Mouse (Mus musculus) midbrain, embryonic 16.5 days (tissue): ENCODE measurements around the gene Rdm1. TPM values are rescaled to one million over a fixed set of nuclear protein-coding genes. Genes with fewer than 3 reads are reported as not detected.
"Not testable (repeated sequence)": the region's sequence is repeated elsewhere in the genome, so short reads cannot be mapped to it uniquely, and the experiment has no call there.

ENCODE experiments used
- ATAC-seq: fragments of 200-750 bp; cut with Nextera tagmentation; 2 replicates; pipeline ENCODE4 v1.8.0; 2017; ENCODE audit warnings: moderate TSS enrichment
- H3K27ac ChIP-seq: fragments of 300-500 bp; sonication (generic); 2 replicates; pipeline ENCODE4 v1.5.1; 2014; ENCODE audit warnings: mild to moderate bottlenecking, low read length, mixed read lengths
- H3K27me3 ChIP-seq: fragments of 300-500 bp; sonication (generic); 2 replicates; pipeline ENCODE4 v1.6.1; 2014; ENCODE audit warnings: low read depth, low read length, mixed read lengths; ENCODE audit not compliant: control insufficient read depth, insufficient read depth
- H3K36me3 ChIP-seq: fragments of 300-500 bp; sonication (generic); 2 replicates; pipeline ENCODE4 v1.6.1; 2014; ENCODE audit warnings: mild to moderate bottlenecking, low read length, moderate library complexity, mixed read lengths; ENCODE audit not compliant: control insufficient read depth, insufficient read depth
- H3K4me1 ChIP-seq: fragments of 300-500 bp; sonication (generic); 2 replicates; pipeline ENCODE4 v1.6.1; 2014; ENCODE audit warnings: mild to moderate bottlenecking, low read length, mixed read lengths; ENCODE audit not compliant: control insufficient read depth, insufficient read depth
- H3K4me2 ChIP-seq: fragments of 300-500 bp; sonication (generic); 2 replicates; pipeline ENCODE4 v1.6.1; 2014; ENCODE audit warnings: mild to moderate bottlenecking, low read length, mixed read lengths
- H3K4me3 ChIP-seq: fragments of 300-500 bp; sonication (generic); 2 replicates; pipeline ENCODE4 v1.5.1; 2014; ENCODE audit warnings: low read depth, mild to moderate bottlenecking, low read length, moderate library complexity, mixed read lengths
- H3K9ac ChIP-seq: fragments of 300-500 bp; sonication (generic); 2 replicates; pipeline ENCODE4 v1.6.1; 2014; ENCODE audit warnings: low read depth, low read length, mixed read lengths
- H3K9me3 ChIP-seq: fragments of 300-500 bp; sonication (generic); replicated peaks from 2 replicates; pipeline ENCODE4 v1.6.1; 2014; ENCODE audit warnings: mild to moderate bottlenecking, low read length, mixed read lengths; ENCODE audit not compliant: control insufficient read depth, poor library complexity, severe bottlenecking
- WGBS: fragments of 180-500 bp; shearing (Covaris S2); extraction: QIAGEN DNeasy Blood & Tissue Kit; methylation state at CpG from one replicate; pipeline ENCODE4 v1.1.7; 2014; 5-methylcytosine and 5-hydroxymethylcytosine counted together
- polyA plus RNA-seq: library from polyadenylated mRNA; unstranded; fragments of >200 nt; fragmentation: Nextera tagmentation; extraction: Ambion mirVana; gene quantifications from 2 replicates; pipeline ENCODE4 v1.2.1, GENCODE M21; 2015

Gene Rdm1
- polyA plus RNA-seq, 1 experiment from 2014 or later: 10.6 TPM

- H3K27ac ChIP-seq: peak overlapping the region; percentile 81
- no peak; the same call in none of the 2 replicates for ATAC-seq
- peak overlapping the region; percentile 75 for H3K4me3 ChIP-seq
- under 1% methylated on average over 33 of the region's 33 CpGs for WGBS
- H3K4me2 ChIP-seq: peak overlapping the region; percentile 99
- peaks cover 8% of the 10 kb centered on the region for H3K4me1 ChIP-seq
- no peaks in the 10 kb centered on the region for H3K36me3 ChIP-seq
- no peaks in the 10 kb centered on the region for H3K27me3 ChIP-seq
- no peaks in the 10 kb centered on the region for H3K9me3 ChIP-seq
- peak overlapping the region; percentile 68 for H3K9ac ChIP-seq
Observed at GRCm38 (mm10) chr11:101627857-101628559, 1.0 kb downstream of the Rdm1 start.

GRCm38 (mm10) chr11:101628733-101629417 lies 1.9 kb downstream of the Rdm1 start:
- H3K4me1 ChIP-seq, H3K9me3 ChIP-seq, H3K27me3 ChIP-seq, H3K4me2 ChIP-seq, H3K9ac ChIP-seq, H3K27ac ChIP-seq, H3K36me3 ChIP-seq, H3K4me3 ChIP-seq, ATAC-seq: not testable (repeated sequence)
- 77% methylated on average over 4 of the region's 5 CpGs for WGBS

GRCm38 (mm10) chr11:101635660-101636059 lies 8.7 kb downstream of the Rdm1 start:
- Histone ChIP-seq H3K9ac (no peak overlapping the region), H3K36me3 (no peaks in the 10 kb centered on the region), H3K4me1 (no peaks in the 10 kb centered on the region), H3K27me3 (no peaks in the 10 kb centered on the region), H3K4me2 (no peak overlapping the region), H3K9me3 (no peaks in the 10 kb centered on the region), H3K27ac (no peak overlapping the region), H3K4me3 (no peak overlapping the region)
- WGBS: 85% methylated on average over 10 of the region's 10 CpGs
- no peak for ATAC-seq

- no peak overlapping the region for H3K4me2 ChIP-seq
- H3K27ac ChIP-seq: no peak overlapping the region
- WGBS: 95% methylated on average over 4 of the region's 4 CpGs
- H3K27me3 ChIP-seq: no peaks in the 10 kb centered on the region
- H3K9ac ChIP-seq: no peak overlapping the region
- H3K4me1 ChIP-seq: peaks cover 2% of the 10 kb centered on the region; the same call in 1 of the 2 replicates
- H3K36me3 ChIP-seq: no peaks in the 10 kb centered on the region
- ATAC-seq: no peak
- H3K9me3 ChIP-seq: no peaks in the 10 kb centered on the region
- H3K4me3 ChIP-seq: no peak overlapping the region
Observed at GRCm38 (mm10) chr11:101639761-101640160, 12.8 kb downstream of the Rdm1 start.

GRCm38 (mm10) chr11:101640857-101641709 lies 14.1 kb downstream of the Rdm1 start:
- 5% methylated on average over 49 of the region's 53 CpGs for WGBS
- H3K36me3 ChIP-seq, H3K27me3 ChIP-seq, H3K4me1 ChIP-seq, H3K9me3 ChIP-seq: not testable (repeated sequence)
- Histone ChIP-seq H3K9ac (peak overlapping the region; percentile 61), H3K4me2 (peak overlapping the region; percentile 53), H3K4me3 (peak overlapping the region; percentile 35), H3K27ac (peak overlapping the region; percentile 86)
- peak; percentile 83 for ATAC-seq

GRCm38 (mm10) chr11:101641710-101642642 lies 15.0 kb downstream of the Rdm1 start:
- not testable (repeated sequence) for H3K9ac ChIP-seq, H3K9me3 ChIP-seq, H3K4me1 ChIP-seq, H3K27me3 ChIP-seq, H3K4me3 ChIP-seq, H3K36me3 ChIP-seq
- peak; percentile 84 for ATAC-seq
- Histone ChIP-seq H3K4me2 (peak overlapping the region; percentile 53), H3K27ac (peak overlapping the region; percentile 86)
- 6% methylated on average over 13 of the region's 26 CpGs for WGBS

GRCm38 (mm10) chr11:101642931-101643330 lies 15.9 kb downstream of the Rdm1 start:
- WGBS: 41% methylated on average over 5 of the region's 5 CpGs
- Histone ChIP-seq H3K27ac (no peak overlapping the region), H3K4me3 (no peak overlapping the region), H3K4me2 (no peak overlapping the region), H3K36me3 (no peaks in the 10 kb centered on the region), H3K4me1 (peaks cover 2% of the 10 kb centered on the region; the same call in 1 of the 2 replicates), H3K27me3 (no peaks in the 10 kb centered on the region), H3K9me3 (no peaks in the 10 kb centered on the region), H3K9ac (no peak overlapping the region)
- no peak for ATAC-seq

- Histone ChIP-seq H3K9me3 (no peaks in the 10 kb centered on the region), H3K4me2 (no peak overlapping the region), H3K4me1 (peaks cover 2% of the 10 kb centered on the region; the same call in 1 of the 2 replicates), H3K36me3 (no peaks in the 10 kb centered on the region), H3K9ac (no peak overlapping the region), H3K27ac (no peak overlapping the region), H3K4me3 (no peak overlapping the region), H3K27me3 (no peaks in the 10 kb centered on the region)
- WGBS: 58% methylated on average over 3 of the region's 3 CpGs
- no peak for ATAC-seq
Observed at GRCm38 (mm10) chr11:101644591-101644990, 17.6 kb downstream of the Rdm1 start.
